Mouse (Mus musculus) hindbrain, embryonic 11.5 days (tissue): ENCODE measurements around the gene Senp7. TPM values are rescaled to one million over a fixed set of nuclear protein-coding genes. Genes with fewer than 3 reads are reported as not detected.

Experiments used
- ATAC-seq: fragments of 200-750 bp; cut with Nextera tagmentation; 2 replicates; pipeline ENCODE4 v1.8.0; 2017; ENCODE audit warnings: mild to moderate bottlenecking, moderate TSS enrichment, moderate library complexity; ENCODE audit not compliant: low FRiP score
- DNase-seq: peaks from one replicate; pipeline ENCODE4 v3.0.0-alpha.2; 2015; ENCODE audit warnings: low spot score
- H3K27ac ChIP-seq: fragments of 300-500 bp; sonication (generic); 2 replicates; pipeline ENCODE4 v1.5.1; 2014; ENCODE audit warnings: mild to moderate bottlenecking, low read depth, low read length
- H3K27me3 ChIP-seq: fragments of 300-500 bp; sonication (generic); 2 replicates; pipeline ENCODE4 v1.6.1; 2014; ENCODE audit warnings: mild to moderate bottlenecking, low read length, moderate library complexity, mixed read lengths; ENCODE audit not compliant: control insufficient read depth, insufficient read depth
- H3K36me3 ChIP-seq: fragments of 300-500 bp; sonication (generic); 2 replicates; pipeline ENCODE4 v1.6.1; 2014; ENCODE audit warnings: mild to moderate bottlenecking, low read length, moderate library complexity, mixed read lengths; ENCODE audit not compliant: control insufficient read depth, insufficient read depth
- H3K4me1 ChIP-seq: fragments of 300-500 bp; sonication (generic); replicated peaks from 2 replicates; pipeline ENCODE4 v1.6.1; 2014; ENCODE audit warnings: low read length, mixed read lengths; ENCODE audit not compliant: control insufficient read depth, insufficient read depth
- H3K4me2 ChIP-seq: fragments of 300-500 bp; sonication (generic); replicated peaks from 2 replicates; pipeline ENCODE4 v1.6.1; 2014; ENCODE audit warnings: mild to moderate bottlenecking, low read depth, low read length
- H3K4me3 ChIP-seq: fragments of 300-500 bp; sonication (generic); 2 replicates; pipeline ENCODE4 v1.5.1; 2014; ENCODE audit warnings: low read depth, low read length
- H3K9ac ChIP-seq: fragments of 300-500 bp; sonication (generic); 2 replicates; pipeline ENCODE4 v1.6.1; 2014; ENCODE audit warnings: low read depth, low read length
- H3K9me3 ChIP-seq: fragments of 300-500 bp; sonication (generic); 2 replicates; pipeline ENCODE4 v1.6.1; 2016; ENCODE audit warnings: low read length; ENCODE audit not compliant: control insufficient read depth
- WGBS: fragments of 180-500 bp; shearing (Covaris S2); extraction: QIAGEN DNeasy Blood & Tissue Kit; methylation state at CpG from one replicate; pipeline ENCODE4 v1.1.7; 2014; 5-methylcytosine and 5-hydroxymethylcytosine counted together
- polyA plus RNA-seq: library from polyadenylated mRNA; unstranded; fragments of >200 nt; fragmentation: Nextera tagmentation; extraction: Ambion mirVana; gene quantifications from 2 replicates; pipeline ENCODE4 v1.2.1, GENCODE M21; 2014

Gene Senp7
- polyA plus RNA-seq, 1 experiment from 2014 or later: 61.2 TPM

DNA sequence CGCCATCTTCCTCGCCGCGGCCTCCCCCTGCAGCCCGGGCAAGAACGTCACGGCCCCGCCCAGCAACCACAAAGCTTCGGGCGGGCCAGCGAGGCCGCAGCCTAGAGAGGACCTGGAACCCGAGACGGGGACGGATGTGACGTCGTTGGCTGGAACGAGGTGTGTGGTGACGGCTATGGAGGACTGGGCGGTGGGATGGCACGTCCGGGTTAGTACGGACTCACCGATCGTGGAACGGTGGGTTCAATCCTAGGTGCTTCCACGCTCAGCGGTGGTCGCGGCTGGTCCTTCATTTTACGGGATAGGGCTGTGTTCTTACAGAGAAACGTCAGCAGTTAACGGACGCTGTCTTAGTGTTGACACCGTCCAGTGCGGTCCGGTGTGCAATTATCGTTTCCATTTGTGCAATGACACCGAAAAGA lies 18.5 kb upstream of the Senp7 start, which contains the start of gene Pcnp:
TSS of gene Pcnp (minus strand) at position 79 of the 422 bp plus-strand sequence.
- 0 out of 2 replicates have a peak, but pooled peaks cover 6% of the 10 kb centered on the region for H3K36me3 ChIP-seq
- under 1% methylated on average over 34 of the region's 39 CpGs for WGBS
- no peaks in the 10 kb centered on the region for H3K27me3 ChIP-seq
- peak; percentile 99 for ATAC-seq
- H3K4me1 ChIP-seq: peaks cover 3% of the 10 kb centered on the region; the same call in 1 of the 2 replicates
- peak within 1 kb of the TSS; percentile 96 for H3K9ac ChIP-seq
- peak within 1 kb of the TSS; percentile 82 for H3K27ac ChIP-seq
- no peaks in the 10 kb centered on the region for H3K9me3 ChIP-seq
- H3K4me3 ChIP-seq: peak within 1 kb of the TSS; percentile 97
- DNase-seq: peak; percentile 99
- H3K4me2 ChIP-seq: peak within 1 kb of the TSS; percentile 66

DNA sequence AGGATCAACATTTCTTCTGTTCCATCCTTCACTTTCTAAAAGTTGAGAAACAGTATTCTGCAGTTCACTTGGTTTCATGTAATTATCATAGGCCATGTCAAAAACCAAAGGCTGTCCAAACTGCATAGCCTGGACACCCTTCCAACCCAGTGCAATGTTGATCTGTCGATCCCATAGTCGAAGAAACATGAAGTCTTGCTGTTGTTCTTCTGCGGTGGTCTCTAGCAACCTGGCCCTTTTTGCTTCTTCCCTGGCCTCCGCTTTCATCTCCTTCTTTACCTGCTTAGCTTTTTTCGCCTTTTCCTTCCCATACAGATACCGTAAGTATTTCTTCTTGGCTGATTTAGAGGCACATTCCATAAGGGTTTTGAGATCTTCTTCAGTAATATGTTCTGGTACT lies 13.6 kb upstream of the Senp7 start:
- no peak overlapping the region for H3K27ac ChIP-seq
- H3K4me2 ChIP-seq: no peak overlapping the region
- H3K9me3 ChIP-seq: no peaks in the 10 kb centered on the region
- no peak overlapping the region for H3K9ac ChIP-seq
- DNase-seq (no peak), ATAC-seq (no peak)
- H3K27me3 ChIP-seq: no peaks in the 10 kb centered on the region
- no peak overlapping the region for H3K4me3 ChIP-seq
- H3K36me3 ChIP-seq: 0 out of 2 replicates have a peak, but pooled peaks cover 5% of the 10 kb centered on the region
- WGBS: 96% methylated on average over 6 of the region's 6 CpGs
- H3K4me1 ChIP-seq: no peaks in the 10 kb centered on the region

DNA sequence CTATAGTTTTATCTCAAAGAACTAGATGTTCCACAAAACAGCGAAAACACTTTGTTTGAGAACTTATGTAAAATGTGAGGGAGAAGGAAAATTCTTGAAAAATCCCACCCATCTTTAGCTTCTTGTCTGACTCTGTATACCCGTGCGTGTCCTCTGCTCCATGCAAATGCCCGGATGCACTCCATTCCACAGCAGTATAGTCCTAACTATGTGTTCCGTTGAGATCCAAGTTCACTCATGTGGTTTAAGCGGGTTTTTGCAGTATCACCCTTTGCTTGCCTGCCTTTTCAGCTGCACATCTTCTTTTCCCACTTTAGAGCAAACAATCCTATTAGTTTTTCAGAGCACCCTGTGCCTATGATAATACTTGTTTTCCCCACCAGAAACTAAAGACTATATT lies 11.6 kb upstream of the Senp7 start:
- Histone ChIP-seq H3K9me3 (no peaks in the 10 kb centered on the region), H3K27ac (no peak overlapping the region), H3K27me3 (no peaks in the 10 kb centered on the region), H3K9ac (no peak overlapping the region; the same call in 1 of the 2 replicates), H3K4me2 (peak overlapping the region; percentile 35), H3K4me1 (no peaks in the 10 kb centered on the region), H3K36me3 (0 out of 2 replicates have a peak, but pooled peaks cover 5% of the 10 kb centered on the region), H3K4me3 (peak overlapping the region; percentile 70)
- DNase-seq: no peak
- no peak for ATAC-seq
- WGBS: 65% methylated on average over 6 of the region's 6 CpGs

DNA sequence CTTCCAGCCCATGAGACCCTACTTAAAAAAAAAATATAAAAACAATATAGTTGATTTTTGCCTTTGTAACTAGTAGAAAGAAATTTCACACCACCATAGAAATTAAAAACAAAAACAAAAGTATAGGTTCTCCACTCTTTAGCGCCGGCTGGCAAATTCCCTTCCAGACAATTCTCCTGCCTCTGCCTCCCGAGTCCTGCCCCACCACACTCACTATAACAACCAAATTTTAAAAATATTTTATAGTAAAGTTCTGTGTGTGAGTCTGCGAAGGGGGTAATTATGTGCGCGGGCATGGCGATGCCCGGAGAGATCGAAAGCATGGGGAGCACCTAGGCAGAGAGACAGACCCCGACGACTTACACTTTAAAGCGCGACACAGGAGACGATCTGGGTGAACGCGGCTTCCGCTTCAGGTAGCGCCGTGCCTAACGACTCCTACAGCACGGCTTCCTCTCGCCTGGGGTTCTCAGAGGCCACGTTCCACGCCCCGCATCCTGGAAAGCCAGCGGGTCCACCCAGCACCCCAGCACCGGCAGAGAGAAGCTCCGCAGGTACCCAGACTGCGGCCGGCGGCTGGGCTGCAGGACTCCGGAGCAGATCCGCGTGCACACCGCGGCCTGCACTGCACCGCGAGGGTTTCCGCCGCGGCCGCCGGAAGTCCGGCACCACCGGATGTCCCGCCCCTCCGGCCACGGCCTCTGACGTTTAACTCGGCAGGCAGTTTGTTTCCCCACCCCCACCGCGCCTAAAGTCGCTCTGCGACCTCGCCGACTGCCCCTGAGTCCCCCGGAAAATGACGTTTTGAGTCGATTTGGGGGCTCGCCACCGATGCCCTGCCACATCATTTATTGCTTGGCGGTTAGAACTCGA lies 10.8 kb upstream of the Senp7 start, which contains the start of gene Trmt10c:
TSS of gene Trmt10c (minus strand) at position 682 of the 873 bp plus-strand sequence.
- under 1% methylated on average over 60 of the region's 63 CpGs for WGBS
- H3K4me3 ChIP-seq: peak within 1 kb of the TSS; percentile 70
- H3K27me3 ChIP-seq: no peaks in the 10 kb centered on the region

DNA sequence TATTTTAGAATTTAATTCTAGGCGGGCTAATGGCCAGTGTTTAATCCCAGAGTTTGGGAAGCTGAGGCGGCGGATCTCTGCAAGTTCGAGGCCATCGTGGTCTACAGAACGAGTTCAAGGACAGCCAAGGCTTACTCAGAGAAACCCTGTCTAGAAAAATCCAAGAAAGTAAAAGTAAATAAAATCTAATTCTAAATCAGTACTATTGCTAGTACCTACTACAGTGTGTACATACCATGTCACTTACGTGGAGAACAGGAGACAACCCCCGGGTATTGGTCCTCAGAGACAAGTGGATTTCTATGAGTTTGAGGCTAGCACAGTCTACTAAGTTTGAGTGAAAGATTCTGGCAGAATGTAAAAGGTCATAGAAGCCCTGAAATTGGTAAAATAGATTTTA lies 10.0 kb upstream of the Senp7 start:
- Histone ChIP-seq H3K36me3 (0 out of 2 replicates have a peak, but pooled peaks cover 5% of the 10 kb centered on the region), H3K9me3 (no peaks in the 10 kb centered on the region), H3K4me2 (peak overlapping the region; percentile 35), H3K4me3 (peak overlapping the region; percentile 70), H3K27me3 (no peaks in the 10 kb centered on the region), H3K9ac (peak overlapping the region; percentile 78), H3K27ac (peak overlapping the region; percentile 70), H3K4me1 (no peaks in the 10 kb centered on the region)
- no peak for DNase-seq
- no peak; the same call in 1 of the 2 replicates for ATAC-seq
- WGBS: 37% methylated on average over 8 of the region's 8 CpGs

More for the DNA sequence above, 10.8 kb upstream of the Senp7 start, which contains the start of gene Trmt10c:
- Histone ChIP-seq H3K4me2 (peak within 1 kb of the TSS; percentile 35), H3K9ac (peak within 1 kb of the TSS; percentile 78), H3K9me3 (no peaks in the 10 kb centered on the region), H3K36me3 (0 out of 2 replicates have a peak, but pooled peaks cover 5% of the 10 kb centered on the region), H3K27ac (peak within 1 kb of the TSS; percentile 70), H3K4me1 (no peaks in the 10 kb centered on the region)
- ATAC-seq: peak; percentile 100
- DNase-seq: peak; percentile 96

DNA sequence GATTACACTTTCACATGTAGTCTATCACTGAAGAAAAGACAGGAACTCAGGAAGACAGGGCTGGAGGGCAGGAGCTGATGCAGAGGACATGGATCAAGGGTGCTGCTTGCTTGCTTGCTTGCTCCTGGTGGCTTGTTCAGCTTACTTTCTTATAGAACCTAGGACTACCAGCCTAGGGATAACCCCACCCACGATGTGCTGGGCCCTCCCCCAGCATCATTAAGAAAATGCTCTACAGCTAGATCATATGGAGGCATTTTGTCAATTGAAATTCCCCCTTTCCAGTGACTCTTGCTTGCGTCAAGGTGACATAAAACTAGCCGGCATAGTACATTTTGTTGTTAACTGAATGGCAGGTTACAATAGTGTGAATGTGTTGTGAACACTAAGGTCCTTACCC lies 7.8 kb downstream of the Senp7 start:
- DNase-seq (no peak), ATAC-seq (no peak)
- Histone ChIP-seq H3K9ac (no peak overlapping the region), H3K4me1 (no peaks in the 10 kb centered on the region), H3K9me3 (no peaks in the 10 kb centered on the region), H3K4me3 (no peak overlapping the region), H3K27ac (no peak overlapping the region), H3K4me2 (no peak overlapping the region), H3K36me3 (no peaks in the 10 kb centered on the region), H3K27me3 (no peaks in the 10 kb centered on the region)
- WGBS: 88% methylated on average over 3 of the region's 3 CpGs

DNA sequence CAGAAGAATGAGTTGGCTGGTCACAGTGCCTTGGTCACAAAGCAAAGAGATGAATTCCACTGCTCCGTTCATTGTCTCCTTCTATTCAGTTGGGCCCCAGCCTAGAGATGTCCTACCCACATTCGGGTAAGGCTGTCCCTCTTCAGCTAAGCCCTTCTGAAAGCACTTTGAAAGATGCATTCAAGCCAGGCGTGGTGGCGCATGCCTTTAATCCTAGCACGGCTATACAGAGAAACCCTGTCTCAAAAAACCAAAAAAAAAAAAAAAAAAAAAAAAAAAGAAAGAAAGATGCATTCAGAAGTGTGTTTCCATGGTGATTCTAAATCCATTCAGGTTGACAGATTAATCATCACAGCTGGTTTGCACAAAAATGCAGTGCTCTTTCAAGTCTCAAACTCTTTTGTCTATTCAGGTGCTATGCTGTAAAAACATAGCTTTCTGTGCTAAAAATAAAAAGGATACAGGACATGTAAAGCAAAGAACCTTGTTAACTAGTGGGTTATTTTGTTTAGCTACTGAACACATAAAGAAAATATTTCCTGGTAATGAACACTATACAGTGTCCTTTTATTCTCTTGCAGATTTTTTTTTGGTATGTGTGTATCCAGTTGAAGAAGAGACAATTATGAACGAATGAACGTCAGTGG lies 8.9 kb downstream of the Senp7 start:
- DNase-seq: no peak

DNA sequence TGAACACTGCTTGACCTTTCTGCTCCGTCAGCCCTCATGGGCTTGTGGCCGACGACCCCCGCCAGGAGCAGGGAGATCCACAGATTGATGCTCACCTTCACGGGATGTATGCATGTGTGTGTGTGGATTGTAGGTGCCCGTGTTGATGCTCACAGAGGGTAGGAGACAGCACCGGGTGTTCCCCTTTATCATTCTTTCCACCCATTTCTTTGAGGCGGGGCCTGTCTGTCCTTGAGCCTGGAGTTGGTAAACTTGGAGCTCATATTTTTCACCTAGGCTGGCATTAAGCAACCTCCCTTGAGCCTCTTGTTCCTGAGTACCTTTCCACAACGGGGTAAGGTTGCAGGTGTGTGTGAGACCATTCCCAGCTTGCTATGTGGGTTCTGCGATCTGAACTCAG lies 10.0 kb downstream of the Senp7 start:
- ATAC-seq: no peak
- no peak overlapping the region for H3K27ac ChIP-seq

More for the DNA sequence above, 8.9 kb downstream of the Senp7 start:
- WGBS: 43% methylated on average over 7 of the region's 7 CpGs
- no peak overlapping the region for H3K4me3 ChIP-seq
- H3K9me3 ChIP-seq: no peaks in the 10 kb centered on the region
- H3K27me3 ChIP-seq: no peaks in the 10 kb centered on the region
- H3K27ac ChIP-seq: no peak overlapping the region
- H3K4me1 ChIP-seq: no peaks in the 10 kb centered on the region
- H3K36me3 ChIP-seq: no peaks in the 10 kb centered on the region
- ATAC-seq: peak; percentile 76; the same call in 1 of the 2 replicates
- H3K9ac ChIP-seq: no peak overlapping the region
- no peak overlapping the region for H3K4me2 ChIP-seq

More for the DNA sequence above, 10.0 kb downstream of the Senp7 start:
- no peak overlapping the region for H3K4me2 ChIP-seq
- H3K4me1 ChIP-seq: no peaks in the 10 kb centered on the region
- DNase-seq: no peak
- 75% methylated on average over 10 of the region's 10 CpGs for WGBS
- H3K27me3 ChIP-seq: no peaks in the 10 kb centered on the region
- H3K4me3 ChIP-seq: no peak overlapping the region
- H3K9ac ChIP-seq: no peak overlapping the region
- H3K9me3 ChIP-seq: no peaks in the 10 kb centered on the region
- H3K36me3 ChIP-seq: no peaks in the 10 kb centered on the region
